Mouse (Mus musculus): ENCODE data around the gene Ddah2. TPM values are rescaled to one million over a fixed set of nuclear protein-coding genes. Genes with fewer than 3 reads are reported as not detected.

Gene Ddah2
- polyA plus RNA-seq, 1 experiment from 2014 or later = 330 TPM

GRCm38 (mm10) chr17:35074097-35074496 is 15.3 kb downstream of the Ddah2 start:
- 48% methylated on average over 17 of the region's 17 CpGs for WGBS
- ATAC-seq (ENCODE audit: borderline replicate concordance, extremely low read depth, low FRiP score, low TSS enrichment) = no peak
- Histone ChIP-seq H3K4me2 (no peak overlapping the region), H3K36me3 (no peaks in the 10 kb centered on the region), H3K4me3 (no peak overlapping the region), H3K4me1 (peaks cover 23% of the 10 kb centered on the region), H3K9me3 (no peaks in the 10 kb centered on the region), H3K9ac (no peak overlapping the region), H3K27me3 (peaks cover 5% of the 10 kb centered on the region; the same call in 1 of the 2 replicates), H3K27ac (no peak overlapping the region)

DNA sequence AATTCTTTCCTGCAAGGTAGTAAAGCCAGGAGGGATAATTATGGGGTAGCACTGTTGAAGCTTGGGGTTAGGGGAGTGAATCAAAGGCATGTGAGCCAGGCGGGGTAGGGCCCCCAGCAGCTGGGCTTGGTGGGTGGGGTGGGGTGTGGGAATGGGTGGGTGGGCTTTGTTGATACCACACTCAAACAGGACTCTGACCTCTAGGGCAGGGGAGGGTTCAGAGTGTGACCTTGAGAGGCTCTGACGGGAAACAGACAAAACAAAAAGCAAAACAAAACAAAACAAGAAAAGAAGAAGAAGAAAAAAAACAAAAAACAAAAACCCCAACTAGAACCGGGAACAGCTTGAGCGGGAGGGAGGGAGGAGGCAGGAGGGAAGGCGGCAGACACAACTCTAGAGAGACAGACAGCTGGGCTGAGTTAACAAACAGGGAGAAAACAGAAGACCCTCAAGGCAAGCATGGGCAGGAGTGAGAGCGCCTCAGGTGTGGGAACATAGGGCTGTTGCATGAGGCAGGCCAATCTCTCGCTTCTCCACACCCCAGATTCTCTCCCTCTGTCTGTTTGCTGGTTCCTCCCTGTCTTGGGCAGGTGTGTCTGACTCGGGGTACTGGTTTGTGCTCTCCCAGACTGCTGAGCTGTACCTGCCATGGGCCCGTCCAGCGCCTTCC is 17.8 kb downstream of the Ddah2 start, which contains the start of gene Ly6g6e:
Ly6g6e (plus strand) TSS at position 396 of the 670 bp plus-strand sequence.
- Histone ChIP-seq H3K4me1 (peaks cover 19% of the 10 kb centered on the region), H3K9ac (peak within 1 kb of the TSS; percentile 25), H3K36me3 (no peaks in the 10 kb centered on the region), H3K4me3 (peak within 1 kb of the TSS; percentile 31), H3K4me2 (peak within 1 kb of the TSS; percentile 48), H3K9me3 (no peaks in the 10 kb centered on the region), H3K27ac (peak within 1 kb of the TSS; percentile 81), H3K27me3 (peaks cover 5% of the 10 kb centered on the region; the same call in 1 of the 2 replicates)
- no peak for ATAC-seq (ENCODE audit: borderline replicate concordance, extremely low read depth, low FRiP score, low TSS enrichment)
- WGBS = 37% methylated on average over 10 of the region's 10 CpGs

DNA sequence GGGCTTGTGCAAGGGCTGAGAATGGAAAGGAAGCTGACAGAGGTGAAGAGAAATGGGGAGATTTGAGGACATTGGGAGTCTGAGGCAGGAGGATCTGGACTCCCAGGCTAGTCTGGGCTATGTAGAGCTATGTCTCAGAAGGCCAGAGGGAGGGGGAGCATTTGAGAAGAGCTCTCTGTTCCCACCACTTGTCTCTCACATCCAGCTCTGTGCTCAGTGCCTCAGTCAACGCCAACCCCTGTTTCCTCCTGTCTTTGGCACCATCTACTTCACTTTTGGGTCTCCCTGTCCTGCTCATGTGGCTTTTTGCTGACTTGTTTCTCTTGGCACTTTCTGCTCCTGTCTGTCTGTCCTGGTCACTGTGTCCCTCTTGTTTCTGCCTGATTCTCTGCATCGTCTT is 18.4 kb downstream of the Ddah2 start:
- Histone ChIP-seq H3K27ac (peak overlapping the region; percentile 81), H3K4me1 (peaks cover 18% of the 10 kb centered on the region), H3K4me2 (peak overlapping the region; percentile 48), H3K4me3 (peak overlapping the region; percentile 31), H3K36me3 (no peaks in the 10 kb centered on the region), H3K9me3 (no peaks in the 10 kb centered on the region), H3K9ac (peak overlapping the region; percentile 25), H3K27me3 (peaks cover 5% of the 10 kb centered on the region; the same call in 1 of the 2 replicates)
- WGBS = 32% methylated on average over 2 of the region's 2 CpGs
- no peak for ATAC-seq (ENCODE audit: borderline replicate concordance, extremely low read depth, low FRiP score, low TSS enrichment)

GRCm38 (mm10) chr17:35077786-35078233 is 19.0 kb downstream of the Ddah2 start, which contains the start of gene Ly6g6d:
Gene Ly6g6d, minus strand, starts transcription at chr17:35078065.
- Histone ChIP-seq H3K4me1 (peaks cover 18% of the 10 kb centered on the region), H3K9me3 (no peaks in the 10 kb centered on the region), H3K27me3 (peaks cover 5% of the 10 kb centered on the region; the same call in 1 of the 2 replicates), H3K4me2 (peak within 1 kb of the TSS; percentile 48), H3K4me3 (peak within 1 kb of the TSS; percentile 31), H3K9ac (peak within 1 kb of the TSS; percentile 25), H3K36me3 (no peaks in the 10 kb centered on the region), H3K27ac (peak within 1 kb of the TSS; percentile 81)
- ATAC-seq (ENCODE audit: borderline replicate concordance, extremely low read depth, low FRiP score, low TSS enrichment) = peak; percentile 66
- 8% methylated on average over 14 of the region's 14 CpGs for WGBS

DNA sequence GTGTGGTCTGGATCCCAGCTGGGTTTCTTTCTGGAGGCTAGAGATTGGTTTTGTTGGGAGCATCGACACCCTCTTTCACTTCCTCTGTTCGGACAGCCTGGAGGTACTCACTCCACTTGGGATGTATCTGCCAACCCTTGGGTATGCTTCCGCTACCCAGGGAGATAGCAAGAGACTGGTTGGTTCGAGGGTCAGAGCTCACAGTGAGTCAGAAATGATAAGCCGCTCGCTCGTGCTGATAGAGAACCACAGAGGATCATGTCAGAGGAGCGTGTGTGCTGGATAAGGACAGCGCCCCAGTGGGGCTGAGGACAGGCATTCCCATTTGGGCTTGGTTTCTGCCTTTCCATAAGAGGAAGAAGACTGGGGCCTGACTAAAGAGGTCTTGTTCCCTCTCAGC is 20.9 kb downstream of the Ddah2 start:
- no peak overlapping the region for H3K9ac ChIP-seq
- H3K36me3 ChIP-seq = no peaks in the 10 kb centered on the region
- peaks cover 5% of the 10 kb centered on the region; the same call in 1 of the 2 replicates for H3K27me3 ChIP-seq
- no peak overlapping the region for H3K27ac ChIP-seq
- 37% methylated on average over 9 of the region's 9 CpGs for WGBS
- H3K4me1 ChIP-seq = peaks cover 18% of the 10 kb centered on the region
- no peak overlapping the region for H3K4me3 ChIP-seq
- H3K9me3 ChIP-seq = no peaks in the 10 kb centered on the region
- no peak overlapping the region for H3K4me2 ChIP-seq
- peak; percentile 15; the same call in 1 of the 2 replicates for ATAC-seq (ENCODE audit: borderline replicate concordance, extremely low read depth, low FRiP score, low TSS enrichment)

DNA sequence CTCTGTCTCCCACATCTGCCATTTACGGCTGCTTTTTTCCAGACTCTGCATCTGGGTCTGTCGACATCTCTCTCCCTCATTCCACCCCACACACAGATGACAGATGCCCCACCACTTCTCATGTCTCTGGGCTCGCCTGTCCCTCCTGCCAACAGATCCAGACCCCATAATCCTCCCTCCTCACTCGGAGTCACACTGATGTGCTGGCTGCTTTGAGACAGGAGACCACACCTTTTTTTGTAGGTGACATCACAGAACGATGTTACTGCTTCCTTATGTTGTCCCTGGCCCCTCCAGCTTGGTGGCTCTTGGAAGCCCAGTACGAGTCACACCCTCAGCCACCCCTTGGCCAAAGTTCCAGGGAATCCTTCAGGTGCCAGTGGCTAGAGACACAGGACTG is 21.4 kb downstream of the Ddah2 start:
- no peak overlapping the region for H3K9ac ChIP-seq
- H3K27me3 ChIP-seq = peaks cover 5% of the 10 kb centered on the region; the same call in 1 of the 2 replicates
- H3K4me2 ChIP-seq = no peak overlapping the region
- H3K27ac ChIP-seq = no peak overlapping the region
- no peaks in the 10 kb centered on the region for H3K9me3 ChIP-seq
- WGBS = 49% methylated on average over 6 of the region's 6 CpGs
- peaks cover 18% of the 10 kb centered on the region for H3K4me1 ChIP-seq
- ATAC-seq (ENCODE audit: borderline replicate concordance, extremely low read depth, low FRiP score, low TSS enrichment) = no peak
- no peaks in the 10 kb centered on the region for H3K36me3 ChIP-seq
- H3K4me3 ChIP-seq = no peak overlapping the region

DNA sequence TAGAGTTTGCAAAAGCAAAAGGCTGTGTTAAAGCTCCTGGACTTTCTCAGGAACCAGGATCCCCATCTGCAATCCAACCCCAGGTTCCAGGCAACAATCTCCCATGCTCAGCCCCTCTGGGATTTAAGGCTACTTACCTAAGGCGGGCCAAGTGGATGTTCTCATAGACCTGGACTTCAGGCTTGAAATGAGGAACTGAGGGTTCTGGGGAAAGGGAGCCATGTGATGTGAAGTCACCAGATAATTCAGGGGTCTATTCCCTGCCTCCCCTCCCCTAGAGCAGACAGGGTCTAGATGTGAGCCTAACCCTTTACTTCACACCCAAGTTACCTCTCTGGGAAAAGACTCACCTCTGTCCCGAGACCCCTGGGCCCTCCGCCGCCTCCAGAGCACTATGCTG is 21.9 kb downstream of the Ddah2 start:
- Histone ChIP-seq H3K9me3 (no peaks in the 10 kb centered on the region), H3K27me3 (peaks cover 5% of the 10 kb centered on the region; the same call in 1 of the 2 replicates), H3K36me3 (no peaks in the 10 kb centered on the region), H3K27ac (no peak overlapping the region), H3K9ac (no peak overlapping the region), H3K4me2 (no peak overlapping the region), H3K4me1 (peaks cover 18% of the 10 kb centered on the region), H3K4me3 (no peak overlapping the region)
- WGBS = 82% methylated on average over 4 of the region's 4 CpGs
- no peak for ATAC-seq (ENCODE audit: borderline replicate concordance, extremely low read depth, low FRiP score, low TSS enrichment)

DNA sequence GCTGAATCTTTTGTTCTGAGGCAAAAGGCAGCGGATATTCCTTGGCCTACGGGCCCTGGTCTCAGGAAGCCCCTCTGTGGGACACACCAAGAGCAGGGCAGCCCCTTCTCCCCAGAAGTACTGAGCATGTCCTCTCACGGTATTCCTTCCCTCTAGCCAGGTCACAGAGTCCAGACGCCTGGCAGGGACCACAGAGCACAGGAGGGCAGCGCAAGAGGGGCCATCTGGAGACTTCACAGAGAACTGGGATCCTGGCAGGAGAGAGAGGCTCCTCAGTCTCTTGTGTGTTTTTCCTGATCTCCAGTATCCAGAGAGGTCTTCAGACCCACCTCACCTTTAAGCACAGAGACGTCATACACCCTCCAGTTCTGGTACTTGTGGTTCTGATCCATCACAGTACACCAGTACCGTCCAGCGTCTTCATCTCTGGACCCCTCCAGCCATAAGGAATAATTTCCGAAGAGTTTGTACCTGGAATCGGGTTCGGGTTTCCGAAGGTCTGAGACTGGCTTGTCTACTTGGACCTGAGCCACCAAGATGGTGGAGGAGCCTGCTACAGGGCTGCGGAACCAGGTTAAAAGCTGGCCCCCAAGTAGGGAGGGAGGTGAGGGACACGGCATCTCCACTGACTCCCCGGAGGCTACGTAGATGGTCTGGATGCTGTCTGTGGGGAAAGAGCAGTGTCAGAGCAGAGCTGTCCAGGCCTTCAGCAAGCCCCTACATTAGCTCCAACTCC is 24.2 kb downstream of the Ddah2 start:
- no peak overlapping the region for H3K9ac ChIP-seq
- ATAC-seq (ENCODE audit: borderline replicate concordance, extremely low read depth, low FRiP score, low TSS enrichment) = no peak
- H3K27ac ChIP-seq = no peak overlapping the region
- no peak overlapping the region for H3K4me3 ChIP-seq
- peaks cover 4% of the 10 kb centered on the region; the same call in 1 of the 2 replicates for H3K27me3 ChIP-seq
- no peak overlapping the region for H3K4me2 ChIP-seq
- 74% methylated on average over 16 of the region's 16 CpGs for WGBS
- no peaks in the 10 kb centered on the region for H3K9me3 ChIP-seq
- no peaks in the 10 kb centered on the region for H3K36me3 ChIP-seq
- H3K4me1 ChIP-seq = peaks cover 3% of the 10 kb centered on the region; the same call in 1 of the 2 replicates

GRCm38 (mm10) chr17:35083929-35084497 is 25.2 kb downstream of the Ddah2 start:
- Histone ChIP-seq H3K4me1 (no peaks in the 10 kb centered on the region), H3K9me3 (no peaks in the 10 kb centered on the region), H3K9ac (no peak overlapping the region), H3K4me2 (no peak overlapping the region), H3K4me3 (no peak overlapping the region), H3K27ac (no peak overlapping the region), H3K27me3 (no peaks in the 10 kb centered on the region), H3K36me3 (no peaks in the 10 kb centered on the region)
- ATAC-seq (ENCODE audit: borderline replicate concordance, extremely low read depth, low FRiP score, low TSS enrichment) = no peak
- WGBS = 54% methylated on average over 3 of the region's 3 CpGs

GRCm38 (mm10) chr17:35085208-35085865 is 26.5 kb downstream of the Ddah2 start, which contains the start of gene Ly6g6f:
Gene Ly6g6f, minus strand, starts transcription at chr17:35085610.
- no peaks in the 10 kb centered on the region for H3K27me3 ChIP-seq
- no peak within 1 kb of the TSS for H3K9ac ChIP-seq
- peaks cover 5% of the 10 kb centered on the region for H3K4me1 ChIP-seq
- WGBS = 62% methylated on average over 7 of the region's 7 CpGs
- no peak within 1 kb of the TSS for H3K4me2 ChIP-seq
- no peak within 1 kb of the TSS for H3K4me3 ChIP-seq
- H3K27ac ChIP-seq = no peak within 1 kb of the TSS
- no peaks in the 10 kb centered on the region for H3K36me3 ChIP-seq
- no peaks in the 10 kb centered on the region for H3K9me3 ChIP-seq
- ATAC-seq (ENCODE audit: borderline replicate concordance, extremely low read depth, low FRiP score, low TSS enrichment) = no peak

DNA sequence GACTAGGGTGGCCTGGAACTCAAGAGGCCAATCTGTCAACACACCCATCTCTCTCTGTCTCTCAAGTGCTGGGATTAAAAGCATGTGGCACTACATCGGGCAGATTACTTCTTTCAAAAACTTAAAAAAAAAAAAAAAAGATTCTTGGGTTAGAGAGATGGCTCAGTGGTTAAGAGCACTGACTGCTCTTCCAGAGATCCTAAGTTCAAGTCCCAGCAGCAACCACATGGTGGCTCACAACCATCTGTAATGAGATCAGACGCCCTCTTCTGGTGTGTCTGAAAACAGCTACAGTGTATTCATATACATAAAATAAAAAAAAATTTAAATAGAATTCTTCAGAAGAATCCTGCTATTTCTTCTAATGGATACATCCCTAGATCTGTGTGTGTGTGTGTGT is 29.3 kb downstream of the Ddah2 start:
- H3K4me3 ChIP-seq = no peak overlapping the region
- H3K36me3 ChIP-seq = peaks cover 17% of the 10 kb centered on the region
- no peak overlapping the region for H3K27ac ChIP-seq
- H3K4me2 ChIP-seq = no peak overlapping the region
- WGBS = 30% methylated on average over 2 of the region's 2 CpGs
- no peak for ATAC-seq (ENCODE audit: borderline replicate concordance, extremely low read depth, low FRiP score, low TSS enrichment)
- peaks cover 12% of the 10 kb centered on the region for H3K4me1 ChIP-seq
- H3K27me3 ChIP-seq = no peaks in the 10 kb centered on the region
- no peak overlapping the region for H3K9ac ChIP-seq
- H3K9me3 ChIP-seq = no peaks in the 10 kb centered on the region
